Mouse (Mus musculus): Measurements from ENCODE around the gene Elk4.

DNA sequence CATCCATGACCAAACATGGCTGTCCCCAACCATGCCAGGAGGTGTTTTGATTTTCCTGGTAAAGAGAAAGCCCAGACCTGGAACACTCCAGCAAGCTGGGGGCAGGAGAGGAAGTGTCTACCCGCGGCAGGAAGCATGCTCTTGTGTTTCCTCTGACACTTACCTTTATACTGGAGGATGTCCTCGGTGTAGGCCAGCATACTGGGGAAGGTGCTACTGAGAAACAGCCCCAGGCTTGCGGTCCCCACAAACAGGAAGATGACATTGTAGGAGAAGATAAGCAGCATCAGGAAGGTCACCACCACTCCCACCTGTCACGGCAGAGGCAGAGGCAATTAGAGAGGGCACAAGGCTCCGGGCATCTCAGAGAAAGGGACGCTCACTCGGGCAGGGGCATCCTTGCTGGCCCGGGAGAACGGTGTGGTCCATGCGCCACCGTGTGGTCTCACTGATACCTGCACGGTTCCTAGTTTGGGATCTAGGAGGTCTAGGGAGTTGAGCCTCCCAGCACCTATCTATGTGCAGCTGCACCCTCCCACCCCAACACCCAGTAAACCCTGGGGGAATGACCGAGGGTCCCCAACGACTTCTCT is 38.8 kb downstream of the Elk4 start:
- peak; percentile 93 for TF ChIP-seq CTCF (IDR thresholded peaks at IDR 0.05; ENCODE audit: insufficient read depth, low read length)
- TF ChIP-seq POLR2A (IDR thresholded peaks at IDR 0.05; ENCODE audit: borderline replicate concordance, extremely low read depth, low read depth, low read length) = no peak

All from lung, adult 2 months (tissue).